Mouse (Mus musculus): ENCODE data around the gene Scn7a. TPM values are rescaled to one million over a fixed set of nuclear protein-coding genes. Genes with fewer than 3 reads are reported as not detected.

Gene Scn7a
- polyA plus RNA-seq (2016; fragmentation: Nextera tagmentation; extraction: Ambion mirVana), result 0.87 and 1.3 TPM in 2 replicates

- H3K4me1 ChIP-seq, result no peaks in the 10 kb centered on the region; the same call in 1 of the 2 replicates
- H3K9me3 ChIP-seq (replicated peaks), result no peaks in the 10 kb centered on the region
- H3K9ac ChIP-seq, result no peak within 1 kb of the TSS
- no peak within 1 kb of the TSS for H3K4me3 ChIP-seq
- no peaks in the 10 kb centered on the region for H3K27me3 ChIP-seq
- H3K36me3 ChIP-seq, result no peaks in the 10 kb centered on the region
- peak within 1 kb of the TSS; percentile 13; the same call in 1 of the 2 replicates for H3K4me2 ChIP-seq (replicated peaks)
- no peak within 1 kb of the TSS for H3K27ac ChIP-seq
- 46% methylated on average over 6 of the region's 6 CpGs for WGBS
- no peak for ATAC-seq (ENCODE audit: low FRiP score)
These were observed at the start of gene Scn7a for GRCm38 (mm10) chr2:66784765-66785164. TSS of gene Scn7a (minus strand) at chr2:66784914.

- 79% methylated on average over 1 of the region's 1 CpGs for WGBS
- Histone ChIP-seq H3K9ac (no peak overlapping the region), H3K4me3 (no peak overlapping the region), H3K4me1 (no peaks in the 10 kb centered on the region), H3K4me2 (replicated peaks) (no peak overlapping the region), H3K36me3 (no peaks in the 10 kb centered on the region), H3K27ac (no peak overlapping the region), H3K27me3 (no peaks in the 10 kb centered on the region), H3K9me3 (replicated peaks) (no peaks in the 10 kb centered on the region)
- ATAC-seq (ENCODE audit: low FRiP score), result no peak
These were observed 43.0 kb upstream of the Scn7a start for GRCm38 (mm10) chr2:66827729-66828128.

- no peak overlapping the region for H3K27ac ChIP-seq
- H3K9ac ChIP-seq, result no peak overlapping the region
- H3K4me3 ChIP-seq, result no peak overlapping the region
- H3K9me3 ChIP-seq (replicated peaks), result no peaks in the 10 kb centered on the region
- H3K4me2 ChIP-seq (replicated peaks), result no peak overlapping the region
- ATAC-seq (ENCODE audit: low FRiP score), result no peak
- 36% methylated on average over 7 of the region's 7 CpGs for WGBS
- no peaks in the 10 kb centered on the region for H3K4me1 ChIP-seq
- H3K36me3 ChIP-seq, result no peaks in the 10 kb centered on the region
- no peaks in the 10 kb centered on the region for H3K27me3 ChIP-seq
These were observed 35.3 kb upstream of the Scn7a start for GRCm38 (mm10) chr2:66819862-66820559.

- Histone ChIP-seq H3K4me3 (no peak overlapping the region), H3K27me3 (no peaks in the 10 kb centered on the region), H3K9me3 (replicated peaks) (no peaks in the 10 kb centered on the region), H3K9ac (no peak overlapping the region), H3K27ac (no peak overlapping the region), H3K4me1 (no peaks in the 10 kb centered on the region), H3K4me2 (replicated peaks) (no peak overlapping the region), H3K36me3 (no peaks in the 10 kb centered on the region)
- peak; percentile 29; the same call in 1 of the 2 replicates for ATAC-seq (ENCODE audit: low FRiP score)
- 45% methylated on average over 4 of the region's 4 CpGs for WGBS
These were observed 15.0 kb upstream of the Scn7a start for GRCm38 (mm10) chr2:66799676-66800249.

DNA sequence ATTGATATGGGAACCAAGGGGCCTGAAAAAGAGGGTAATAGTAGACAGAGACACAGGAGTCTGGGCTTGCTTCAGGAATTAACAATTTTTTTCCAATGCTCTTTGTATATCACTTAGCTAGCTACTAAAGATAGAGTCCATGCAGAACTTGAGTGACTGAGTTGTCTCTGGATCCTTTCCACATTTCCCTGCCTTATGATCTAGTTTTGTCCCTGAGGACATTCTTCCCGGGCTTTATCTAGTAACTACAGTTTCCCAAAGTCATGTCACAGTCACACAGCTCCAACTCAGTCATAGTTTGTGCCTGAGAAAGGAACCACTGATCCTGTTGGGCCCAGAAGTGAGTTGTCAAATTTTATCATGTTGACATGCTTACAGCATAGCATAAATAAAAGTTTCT, 12.8 kb upstream of the Scn7a start:
- Histone ChIP-seq H3K27me3 (no peaks in the 10 kb centered on the region), H3K27ac (no peak overlapping the region), H3K4me2 (replicated peaks) (no peak overlapping the region), H3K9me3 (replicated peaks) (no peaks in the 10 kb centered on the region), H3K4me3 (no peak overlapping the region), H3K9ac (no peak overlapping the region), H3K4me1 (no peaks in the 10 kb centered on the region), H3K36me3 (no peaks in the 10 kb centered on the region)
- WGBS, result 82% methylated on average over 1 of the region's 1 CpGs
- no peak for ATAC-seq (ENCODE audit: low FRiP score)

DNA sequence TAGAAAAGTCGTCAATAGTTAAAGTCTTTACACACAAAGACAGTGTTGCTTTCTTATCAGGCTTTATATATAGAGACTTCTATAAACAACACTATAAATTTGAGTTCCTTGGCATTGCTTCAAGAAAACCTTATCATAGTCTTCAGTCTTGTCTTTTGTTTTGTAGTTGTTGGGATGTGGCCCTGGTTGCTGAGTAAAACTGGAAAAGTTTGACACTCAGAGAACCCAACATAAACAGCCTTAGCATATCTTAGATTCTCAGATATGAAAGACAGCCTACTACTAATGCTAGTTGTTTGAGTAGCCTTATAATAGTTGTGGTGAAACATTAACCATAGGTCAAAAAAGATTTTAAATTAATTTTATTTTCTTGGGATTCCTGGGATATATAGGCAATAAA, 6.9 kb upstream of the Scn7a start:
- Histone ChIP-seq H3K4me2 (replicated peaks) (no peak overlapping the region), H3K36me3 (no peaks in the 10 kb centered on the region), H3K4me1 (no peaks in the 10 kb centered on the region), H3K27ac (no peak overlapping the region), H3K9ac (no peak overlapping the region), H3K27me3 (no peaks in the 10 kb centered on the region), H3K9me3 (replicated peaks) (no peaks in the 10 kb centered on the region), H3K4me3 (no peak overlapping the region)
- 87% methylated on average over 1 of the region's 1 CpGs for WGBS
- ATAC-seq (ENCODE audit: low FRiP score), result no peak

GRCm38 (mm10) chr2:66780884-66781283, 3.8 kb downstream of the Scn7a start:
- H3K27ac ChIP-seq, result no peak overlapping the region
- no peak for ATAC-seq (ENCODE audit: low FRiP score)
- no peak overlapping the region for H3K4me3 ChIP-seq
- H3K4me1 ChIP-seq, result no peaks in the 10 kb centered on the region; the same call in 1 of the 2 replicates
- 86% methylated on average over 2 of the region's 2 CpGs for WGBS
- no peaks in the 10 kb centered on the region for H3K9me3 ChIP-seq (replicated peaks)
- no peak overlapping the region for H3K4me2 ChIP-seq (replicated peaks)
- H3K9ac ChIP-seq, result no peak overlapping the region
- H3K27me3 ChIP-seq, result no peaks in the 10 kb centered on the region
- H3K36me3 ChIP-seq, result no peaks in the 10 kb centered on the region

- no peak for ATAC-seq (ENCODE audit: low FRiP score)
- H3K9ac ChIP-seq, result no peak overlapping the region
- no peaks in the 10 kb centered on the region for H3K27me3 ChIP-seq
- H3K4me2 ChIP-seq (replicated peaks), result no peak overlapping the region
- no peaks in the 10 kb centered on the region for H3K36me3 ChIP-seq
- no peak overlapping the region for H3K4me3 ChIP-seq
- no peaks in the 10 kb centered on the region for H3K4me1 ChIP-seq
- H3K27ac ChIP-seq, result no peak overlapping the region
- H3K9me3 ChIP-seq (replicated peaks), result no peaks in the 10 kb centered on the region
- WGBS, result 94% methylated on average over 2 of the region's 2 CpGs
These were observed 16.7 kb downstream of the Scn7a start for GRCm38 (mm10) chr2:66767980-66768379.

DNA sequence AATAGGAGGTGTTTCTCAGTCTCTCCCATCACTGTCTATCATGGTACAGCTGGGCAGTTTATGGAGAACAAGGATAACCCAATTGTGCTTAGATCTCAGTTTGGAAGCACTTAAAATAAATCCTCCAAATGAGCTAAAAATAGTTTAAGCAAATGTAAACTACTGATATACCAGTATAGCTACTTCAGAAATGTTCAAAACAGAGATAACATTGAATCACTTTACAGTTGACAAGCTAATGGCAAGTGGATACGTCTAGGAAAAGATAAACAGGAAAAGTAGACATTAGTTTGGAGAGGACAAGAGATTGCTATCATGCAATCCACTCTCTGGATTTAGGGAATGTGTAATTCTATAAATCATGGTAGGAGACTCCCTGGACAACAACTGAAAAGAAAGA, 19.5 kb downstream of the Scn7a start:
- Histone ChIP-seq H3K27ac (no peak overlapping the region), H3K4me3 (no peak overlapping the region), H3K36me3 (no peaks in the 10 kb centered on the region), H3K4me1 (no peaks in the 10 kb centered on the region), H3K4me2 (replicated peaks) (no peak overlapping the region), H3K9me3 (replicated peaks) (no peaks in the 10 kb centered on the region), H3K9ac (no peak overlapping the region), H3K27me3 (no peaks in the 10 kb centered on the region)
- 75% methylated on average over 1 of the region's 1 CpGs for WGBS
- no peak for ATAC-seq (ENCODE audit: low FRiP score)

DNA sequence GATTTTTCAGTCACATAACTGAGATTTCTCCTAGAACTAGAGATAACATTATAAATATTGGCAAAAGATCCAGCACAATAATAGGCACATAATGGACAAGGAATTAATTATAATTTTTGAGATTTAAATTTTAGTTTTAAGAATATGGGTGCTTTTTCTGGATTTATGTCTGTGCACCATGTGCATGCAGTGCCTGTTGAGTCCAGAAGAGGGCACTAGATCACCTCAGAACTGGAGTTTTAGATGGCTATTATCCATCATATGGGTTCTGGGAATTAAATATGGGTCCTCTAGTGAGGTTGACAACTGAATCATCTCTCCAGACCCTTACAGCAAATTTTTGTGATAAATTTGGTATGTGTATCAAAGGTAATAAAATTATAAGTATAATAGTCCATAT, 21.8 kb downstream of the Scn7a start:
- no peaks in the 10 kb centered on the region for H3K9me3 ChIP-seq (replicated peaks)
- no peaks in the 10 kb centered on the region for H3K27me3 ChIP-seq
- no peak overlapping the region for H3K27ac ChIP-seq
- H3K36me3 ChIP-seq, result no peaks in the 10 kb centered on the region
- ATAC-seq (ENCODE audit: low FRiP score), result no peak
- H3K4me1 ChIP-seq, result no peaks in the 10 kb centered on the region
- H3K4me2 ChIP-seq (replicated peaks), result no peak overlapping the region
- no peak overlapping the region for H3K4me3 ChIP-seq
- H3K9ac ChIP-seq, result no peak overlapping the region

DNA sequence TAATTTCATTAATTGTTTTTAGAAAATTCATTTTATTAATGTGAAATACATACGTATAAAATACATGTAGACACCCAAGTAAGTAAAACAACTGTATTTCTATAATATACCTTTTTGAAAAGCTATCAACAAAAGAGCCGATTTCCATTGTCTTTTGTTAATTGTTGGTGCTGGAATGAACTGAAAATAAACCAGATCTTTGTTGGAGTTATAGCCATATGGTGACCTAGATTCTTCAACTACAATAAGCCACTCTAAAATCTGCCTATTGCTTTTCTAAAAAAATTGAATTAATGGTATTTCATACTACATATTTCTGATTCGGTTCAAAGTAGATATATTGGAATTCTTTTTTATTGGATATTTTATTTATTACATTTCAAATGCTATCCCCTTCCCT, 56.7 kb downstream of the Scn7a start:
- Histone ChIP-seq H3K4me3 (no peak overlapping the region), H3K27me3 (no peaks in the 10 kb centered on the region), H3K4me2 (replicated peaks) (no peak overlapping the region), H3K36me3 (no peaks in the 10 kb centered on the region), H3K4me1 (no peaks in the 10 kb centered on the region), H3K9me3 (replicated peaks) (no peaks in the 10 kb centered on the region), H3K9ac (no peak overlapping the region), H3K27ac (no peak overlapping the region)
- 95% methylated on average over 3 of the region's 3 CpGs for WGBS
- no peak for ATAC-seq (ENCODE audit: low FRiP score)

- Histone ChIP-seq H3K27ac (no peak overlapping the region), H3K4me2 (replicated peaks) (no peak overlapping the region), H3K4me1 (no peaks in the 10 kb centered on the region), H3K4me3 (no peak overlapping the region), H3K9ac (no peak overlapping the region), H3K9me3 (replicated peaks) (no peaks in the 10 kb centered on the region), H3K27me3 (no peaks in the 10 kb centered on the region), H3K36me3 (no peaks in the 10 kb centered on the region)
- ATAC-seq (ENCODE audit: low FRiP score), result no peak
These were observed 57.1 kb downstream of the Scn7a start for GRCm38 (mm10) chr2:66727585-66727974.

- H3K27me3 ChIP-seq, result no peaks in the 10 kb centered on the region
- no peaks in the 10 kb centered on the region for H3K9me3 ChIP-seq (replicated peaks)
- H3K27ac ChIP-seq, result no peak overlapping the region
- 50% methylated on average over 2 of the region's 2 CpGs for WGBS
- no peak overlapping the region for H3K4me3 ChIP-seq
- no peaks in the 10 kb centered on the region for H3K4me1 ChIP-seq
- ATAC-seq (ENCODE audit: low FRiP score), result no peak
- H3K36me3 ChIP-seq, result no peaks in the 10 kb centered on the region
- H3K9ac ChIP-seq, result no peak overlapping the region
- H3K4me2 ChIP-seq (replicated peaks), result no peak overlapping the region
These were observed 57.7 kb downstream of the Scn7a start for GRCm38 (mm10) chr2:66726878-66727584.
